Mouse (Mus musculus) heart, adult 2 months (tissue): ENCODE data around the gene Arrdc4.

Experiments used
- CTCF ChIP-seq: fragments of 200-600 bp; IDR thresholded peaks from 2 replicates; pipeline ENCODE4 v1.8.1; 2022; ENCODE audit warnings: antibody characterized with exemption, mild to moderate bottlenecking, moderate library complexity
- POLR2A ChIP-seq: fragments of 200-500 bp; IDR thresholded peaks from 2 replicates; pipeline ENCODE4 v1.6.1; 2011; ENCODE audit warnings: mild to moderate bottlenecking, low read depth, low read length, control low read depth; ENCODE audit not compliant: insufficient read depth

- TF ChIP-seq CTCF (no peak), POLR2A (no peak)
These were observed 36.1 kb downstream of the Arrdc4 start for GRCm38 (mm10) chr7:68712928-68713327.
